Mouse (Mus musculus) CD4-positive, CD25-positive, alpha-beta regulatory T cell, adult 2 months (primary cell): ENCODE results near the gene Batf2.
"Not testable (repeated sequence)": the region's sequence is repeated elsewhere in the genome, so short reads cannot be mapped to it uniquely, and the experiment has no call there.

Experiments used
- DNase-seq: peaks from one replicate; pipeline ENCODE4 v3.0.0-alpha.2; 2012; ENCODE audit warnings: low read depth, low spot score

The Batf2 gene

GRCm38 (mm10) chr19:6140678-6141393, at the start of gene Batf2:
Gene Batf2, plus strand, starts transcription at chr19:6140983.
- peak; percentile 97 for DNase-seq

GRCm38 (mm10) chr19:6094119-6094518, 46.7 kb upstream of the Batf2 start, which contains the start of gene AC131692.1:
Gene AC131692.1, plus strand, starts transcription at chr19:6094419.
- no peak for DNase-seq

GRCm38 (mm10) chr19:6097847-6098246, 42.9 kb upstream of the Batf2 start:
- no peak for DNase-seq

- DNase-seq = no peak
Measured at GRCm38 (mm10) chr19:6101186-6101585, 39.6 kb upstream of the Batf2 start.

GRCm38 (mm10) chr19:6102169-6102853, 38.5 kb upstream of the Batf2 start:
- DNase-seq = no peak

- no peak for DNase-seq
Measured at GRCm38 (mm10) chr19:6104476-6104875, 36.3 kb upstream of the Batf2 start.

GRCm38 (mm10) chr19:6105586-6105985, 35.2 kb upstream of the Batf2 start, which contains the start of gene Naaladl1:
Gene Naaladl1, plus strand, starts transcription at chr19:6105782.
- no peak for DNase-seq

- no peak for DNase-seq
Measured at GRCm38 (mm10) chr19:6113116-6113515, 27.7 kb upstream of the Batf2 start.

GRCm38 (mm10) chr19:6116113-6116850, 24.5 kb upstream of the Batf2 start:
- no peak for DNase-seq

- no peak for DNase-seq
Measured at GRCm38 (mm10) chr19:6117346-6117985, 23.3 kb upstream of the Batf2 start.

GRCm38 (mm10) chr19:6117986-6118676, 22.7 kb upstream of the Batf2 start, which contains the start of gene Sac3d1:
Gene Sac3d1, minus strand, starts transcription at chr19:6118650.
- DNase-seq = peak; percentile 93

GRCm38 (mm10) chr19:6118677-6119185, 22.1 kb upstream of the Batf2 start:
- DNase-seq = no peak

- no peak for DNase-seq
Measured at GRCm38 (mm10) chr19:6121761-6122160, 19.0 kb upstream of the Batf2 start.

GRCm38 (mm10) chr19:6123330-6123729, 17.5 kb upstream of the Batf2 start:
- DNase-seq = no peak

- DNase-seq = no peak
Measured at GRCm38 (mm10) chr19:6124898-6125297, 15.9 kb upstream of the Batf2 start.

GRCm38 (mm10) chr19:6126289-6126688, 14.5 kb upstream of the Batf2 start:
- DNase-seq = peak; percentile 83

- no peak for DNase-seq
Measured at GRCm38 (mm10) chr19:6126789-6127580, 13.8 kb upstream of the Batf2 start.

- DNase-seq = peak; percentile 98
Measured at GRCm38 (mm10) chr19:6127760-6128341, 12.9 kb upstream of the Batf2 start, which contains the start of gene Snx15. Gene Snx15, minus strand, starts transcription at chr19:6128304.

GRCm38 (mm10) chr19:6130414-6131128, 10.2 kb upstream of the Batf2 start:
- DNase-seq = not testable (repeated sequence)
